Mouse (Mus musculus) hindbrain, postnatal 0 days (tissue): Measurements from ENCODE around the gene Mdga1. TPM values are rescaled to one million over a fixed set of nuclear protein-coding genes. Genes with fewer than 3 reads are reported as not detected.

Experiments
- ATAC-seq: fragments of 200-750 bp; cut with Nextera tagmentation; 2 replicates; pipeline ENCODE4 v1.8.0; 2017; ENCODE audit warnings: mild to moderate bottlenecking, moderate TSS enrichment, moderate library complexity
- DNase-seq: peaks from one replicate; pipeline ENCODE4 v3.0.0-alpha.2; 2015; ENCODE audit warnings: low spot score
- H3K27ac ChIP-seq: fragments of 300-500 bp; sonication (generic); 2 replicates; pipeline ENCODE4 v1.5.1; 2014; ENCODE audit warnings: mild to moderate bottlenecking
- H3K27me3 ChIP-seq: fragments of 300-500 bp; sonication (generic); 2 replicates; pipeline ENCODE4 v1.6.1; 2014; ENCODE audit warnings: low read length, mixed read lengths; ENCODE audit not compliant: insufficient read depth
- H3K36me3 ChIP-seq: fragments of 300-500 bp; sonication (generic); 2 replicates; pipeline ENCODE4 v1.6.1; 2014; ENCODE audit warnings: low read length, mixed read lengths; ENCODE audit not compliant: insufficient read depth
- H3K4me1 ChIP-seq: fragments of 300-500 bp; sonication (generic); 2 replicates; pipeline ENCODE4 v1.6.1; 2014; ENCODE audit warnings: antibody characterized with exemption, low read length, mixed read lengths; ENCODE audit not compliant: insufficient read depth
- H3K4me2 ChIP-seq: fragments of 300-500 bp; sonication (generic); 2 replicates; pipeline ENCODE4 v1.6.1; 2014; ENCODE audit warnings: low read depth, mild to moderate bottlenecking, low read length, moderate library complexity, mixed read lengths
- H3K4me3 ChIP-seq: fragments of 300-500 bp; sonication (generic); 2 replicates; pipeline ENCODE4 v1.5.1; 2014; ENCODE audit warnings: low read length
- H3K9ac ChIP-seq: fragments of 300-500 bp; sonication (generic); replicated peaks from 2 replicates; pipeline ENCODE4 v1.6.1; 2014; ENCODE audit warnings: mild to moderate bottlenecking, low read length, moderate library complexity, mixed read lengths
- H3K9me3 ChIP-seq: fragments of 300-500 bp; sonication (generic); 2 replicates; pipeline ENCODE4 v1.6.1; 2016; ENCODE audit warnings: low read length, mixed read lengths
- CTCF ChIP-seq: IDR thresholded peaks from 2 replicates; pipeline ENCODE4 v1.5.1; 2016; ENCODE audit warnings: antibody characterized with exemption, control low read depth, low read depth
- WGBS: fragments of 180-500 bp; shearing (Covaris S2); extraction: QIAGEN DNeasy Blood & Tissue Kit; methylation state at CpG from one replicate; pipeline ENCODE4 v1.1.7; 2014; 5-methylcytosine and 5-hydroxymethylcytosine counted together
- polyA plus RNA-seq: library from polyadenylated mRNA; unstranded; fragments of >200 nt; fragmentation: Nextera tagmentation; extraction: Ambion mirVana; gene quantifications from 2 replicates; pipeline ENCODE4 v1.2.1, GENCODE M21; 2015
- total RNA-seq: library from RNA; depleted of rRNA; stranded (reverse); fragments of >200 nt; gene quantifications from 2 replicates; pipeline ENCODE4 v1.2.3, GENCODE M21; 2014

The Mdga1 gene
- total and polyA plus RNA-seq, 2 experiments from 2014 or later: 16.7 to 104 TPM

- Histone ChIP-seq H3K4me3 (no peak overlapping the region), H3K9me3 (no peaks in the 10 kb centered on the region), H3K27ac (no peak overlapping the region), H3K4me1 (no peaks in the 10 kb centered on the region), H3K36me3 (no peaks in the 10 kb centered on the region), H3K4me2 (no peak overlapping the region), H3K9ac (no peak overlapping the region), H3K27me3 (no peaks in the 10 kb centered on the region)
- TF ChIP-seq CTCF: no peak
- WGBS: 75% methylated on average over 3 of the region's 3 CpGs
- DNase-seq (no peak), ATAC-seq (no peak)
Measured at GRCm38 (mm10) chr17:29994011-29994410, 24.1 kb upstream of the Mdga1 start.

GRCm38 (mm10) chr17:29993488-29993887 is 23.6 kb upstream of the Mdga1 start:
- Histone ChIP-seq H3K4me2 (no peak overlapping the region), H3K4me1 (no peaks in the 10 kb centered on the region), H3K9ac (no peak overlapping the region), H3K27ac (no peak overlapping the region; the same call in 1 of the 2 replicates), H3K9me3 (no peaks in the 10 kb centered on the region), H3K4me3 (no peak overlapping the region), H3K27me3 (no peaks in the 10 kb centered on the region), H3K36me3 (no peaks in the 10 kb centered on the region)
- DNase-seq: peak; percentile 81
- ATAC-seq: peak; percentile 91
- TF ChIP-seq CTCF: no peak
- WGBS: 56% methylated on average over 8 of the region's 8 CpGs

GRCm38 (mm10) chr17:29990845-29991244 is 21.0 kb upstream of the Mdga1 start:
- no peak overlapping the region for H3K4me2 ChIP-seq
- no peaks in the 10 kb centered on the region for H3K9me3 ChIP-seq
- TF ChIP-seq CTCF: no peak
- 82% methylated on average over 2 of the region's 2 CpGs for WGBS
- no peaks in the 10 kb centered on the region for H3K4me1 ChIP-seq
- H3K36me3 ChIP-seq: no peaks in the 10 kb centered on the region
- H3K27ac ChIP-seq: no peak overlapping the region
- ATAC-seq: no peak
- no peak overlapping the region for H3K4me3 ChIP-seq
- H3K27me3 ChIP-seq: no peaks in the 10 kb centered on the region
- no peak for DNase-seq
- H3K9ac ChIP-seq: no peak overlapping the region

DNA sequence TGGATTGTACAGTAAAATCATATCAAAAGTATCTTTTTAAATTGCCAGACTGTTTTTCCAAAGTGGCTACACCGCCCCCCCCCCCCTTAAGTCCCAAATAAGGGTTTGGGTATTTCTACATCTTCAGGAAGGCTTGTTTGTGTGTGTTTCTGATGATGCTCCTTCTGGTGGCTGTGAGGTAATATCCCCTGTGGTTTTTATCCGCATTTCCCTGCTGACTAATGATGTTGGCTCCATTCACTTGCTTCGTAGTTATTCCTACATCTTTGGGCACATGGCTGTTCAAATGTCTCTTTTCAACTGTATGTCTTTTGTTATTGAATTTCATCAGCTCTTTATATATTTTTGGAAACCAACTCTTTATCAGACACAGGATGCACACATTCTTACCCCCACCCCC is 20.2 kb upstream of the Mdga1 start:
- Histone ChIP-seq H3K9me3 (no peaks in the 10 kb centered on the region), H3K27ac (no peak overlapping the region), H3K4me3 (no peak overlapping the region), H3K9ac (no peak overlapping the region), H3K4me1 (no peaks in the 10 kb centered on the region), H3K4me2 (no peak overlapping the region), H3K27me3 (no peaks in the 10 kb centered on the region), H3K36me3 (no peaks in the 10 kb centered on the region)
- no peak for TF ChIP-seq CTCF
- DNase-seq: no peak
- WGBS: 79% methylated on average over 3 of the region's 3 CpGs
- ATAC-seq: no peak

GRCm38 (mm10) chr17:29989653-29990052 is 19.8 kb upstream of the Mdga1 start:
- TF ChIP-seq CTCF: no peak
- Histone ChIP-seq H3K4me3 (no peak overlapping the region), H3K4me2 (no peak overlapping the region), H3K9me3 (no peaks in the 10 kb centered on the region), H3K36me3 (no peaks in the 10 kb centered on the region), H3K27ac (no peak overlapping the region), H3K27me3 (no peaks in the 10 kb centered on the region), H3K4me1 (no peaks in the 10 kb centered on the region), H3K9ac (no peak overlapping the region)
- DNase-seq (no peak), ATAC-seq (no peak)
- WGBS: 88% methylated on average over 5 of the region's 5 CpGs

- 43% methylated on average over 5 of the region's 5 CpGs for WGBS
- no peaks in the 10 kb centered on the region for H3K27me3 ChIP-seq
- no peaks in the 10 kb centered on the region for H3K4me1 ChIP-seq
- H3K4me3 ChIP-seq: no peak overlapping the region
- H3K4me2 ChIP-seq: no peak overlapping the region
- ATAC-seq (no peak), DNase-seq (no peak)
- H3K36me3 ChIP-seq: no peaks in the 10 kb centered on the region
- no peaks in the 10 kb centered on the region for H3K9me3 ChIP-seq
- no peak overlapping the region for H3K27ac ChIP-seq
- H3K9ac ChIP-seq: no peak overlapping the region
- no peak for TF ChIP-seq CTCF
Measured at GRCm38 (mm10) chr17:29988141-29988540, 18.3 kb upstream of the Mdga1 start.

- no peaks in the 10 kb centered on the region for H3K4me1 ChIP-seq
- H3K9me3 ChIP-seq: no peaks in the 10 kb centered on the region
- DNase-seq (no peak), ATAC-seq (no peak)
- 24% methylated on average over 3 of the region's 3 CpGs for WGBS
- H3K4me3 ChIP-seq: no peak overlapping the region
- H3K9ac ChIP-seq: no peak overlapping the region
- no peaks in the 10 kb centered on the region for H3K27me3 ChIP-seq
- no peaks in the 10 kb centered on the region for H3K36me3 ChIP-seq
- H3K27ac ChIP-seq: no peak overlapping the region
- H3K4me2 ChIP-seq: no peak overlapping the region
- no peak for TF ChIP-seq CTCF
Measured at GRCm38 (mm10) chr17:29985534-29985933, 15.6 kb upstream of the Mdga1 start.
